Mouse (Mus musculus): ENCODE data around the gene Rab10.
"Not testable (repeated sequence)": the region's sequence is repeated elsewhere in the genome, so short reads cannot be mapped to it uniquely, and the experiment has no call there.

Gene Rab10

DNA sequence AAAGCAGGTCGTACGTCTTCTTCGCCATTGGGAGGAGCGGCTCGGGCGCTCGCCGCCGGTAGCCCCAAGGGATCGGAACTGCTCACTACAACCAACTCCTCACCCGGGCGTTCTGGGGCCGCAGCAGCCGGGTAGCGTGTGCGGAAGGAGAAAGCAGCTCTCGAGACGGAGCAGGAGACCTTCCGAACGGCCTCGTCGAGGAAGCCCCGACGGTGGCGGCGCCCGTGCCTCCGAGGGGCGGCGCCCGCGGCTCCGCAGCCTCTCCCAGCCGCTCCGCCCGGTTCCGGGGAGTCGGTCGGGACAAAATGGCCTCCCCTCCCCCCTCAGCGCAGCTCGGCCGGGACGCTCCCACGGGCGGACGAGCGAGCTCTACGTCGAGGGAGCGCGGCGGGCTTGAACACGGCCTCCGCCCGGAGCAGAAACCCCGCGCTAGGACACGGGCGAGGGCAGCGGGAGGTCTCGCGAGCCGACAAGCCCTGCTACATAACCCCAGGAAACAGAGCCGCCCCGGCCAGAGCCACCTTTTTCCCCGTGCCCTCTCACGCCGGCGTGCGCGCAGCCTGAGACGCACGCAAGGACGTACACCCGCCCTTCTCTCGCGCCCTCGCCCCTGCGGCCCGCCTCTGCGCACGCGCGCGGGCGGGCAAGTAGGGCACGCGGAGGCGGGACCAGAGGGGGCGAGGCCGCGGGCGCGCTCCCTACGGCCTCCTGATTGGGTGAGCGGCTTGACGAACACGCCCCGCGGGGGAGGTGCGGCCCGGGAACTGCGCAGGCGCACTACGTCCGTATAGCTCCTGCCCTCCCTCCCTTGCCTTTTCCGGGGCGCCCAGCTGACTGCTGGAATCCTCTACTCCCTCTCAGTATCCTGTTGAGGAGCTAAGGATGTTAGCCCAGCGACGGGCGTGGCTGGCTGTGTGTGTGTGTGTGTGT, at the start of gene Rab10:
Gene Rab10, minus strand, starts transcription at position 579 of the 930 bp plus-strand sequence.
- peak; percentile 98 to 99 for DNase-seq (ENCODE audit: low spot score in 2 of 2)

- DNase-seq (ENCODE audit: low spot score in 2 of 2): peak; percentile 66 to 73
Measured at GRCm38 (mm10) chr12:3359302-3359701, 49.5 kb upstream of the Rab10 start.

DNA sequence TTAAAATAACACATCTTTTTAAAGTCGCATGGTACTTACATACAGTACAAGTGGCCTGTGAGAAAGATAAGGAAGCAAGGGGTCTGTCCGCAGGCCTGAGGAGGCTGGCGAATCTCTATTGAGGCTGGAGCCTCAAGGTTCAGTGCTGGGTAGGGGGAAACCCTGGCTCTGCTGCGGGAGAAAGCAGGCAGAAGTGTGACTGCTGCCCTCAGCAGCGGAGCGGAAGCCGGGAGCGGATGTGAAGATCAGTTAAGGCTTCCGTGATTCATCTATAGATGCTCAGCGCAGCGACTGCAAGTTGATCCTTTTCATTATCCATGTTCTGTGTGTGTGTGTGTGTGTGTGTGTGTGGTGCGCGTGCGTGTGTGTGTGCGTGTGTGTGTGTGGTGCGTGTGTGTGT, 47.1 kb upstream of the Rab10 start:
- peak; percentile 44 to 46 for DNase-seq (ENCODE audit: low spot score in 2 of 2)

GRCm38 (mm10) chr12:3355068-3355467, 45.3 kb upstream of the Rab10 start:
- peak; percentile 23 to 25 for DNase-seq (ENCODE audit: low spot score in 2 of 2)

DNA sequence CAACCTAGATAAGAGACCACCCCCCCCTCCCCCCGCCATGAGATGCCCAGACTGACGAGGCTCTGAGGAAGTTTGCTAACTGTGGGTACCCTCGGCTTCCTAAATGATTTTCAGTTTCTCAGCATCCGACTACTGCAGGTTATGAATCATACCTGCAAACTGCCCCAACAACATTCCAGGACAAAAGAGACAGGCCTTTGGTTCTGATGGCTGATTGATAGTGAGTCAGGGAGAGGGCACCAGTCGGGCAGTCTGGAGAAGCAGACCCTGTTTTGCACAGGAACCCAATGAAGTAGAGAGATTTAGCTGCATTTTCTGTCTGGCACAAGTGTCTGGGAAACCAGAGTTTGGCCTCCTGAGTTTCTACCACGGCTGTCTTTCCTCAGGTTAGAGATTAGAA, 42.4 kb upstream of the Rab10 start:
- no peak for DNase-seq (ENCODE audit: low spot score in 2 of 2)

DNA sequence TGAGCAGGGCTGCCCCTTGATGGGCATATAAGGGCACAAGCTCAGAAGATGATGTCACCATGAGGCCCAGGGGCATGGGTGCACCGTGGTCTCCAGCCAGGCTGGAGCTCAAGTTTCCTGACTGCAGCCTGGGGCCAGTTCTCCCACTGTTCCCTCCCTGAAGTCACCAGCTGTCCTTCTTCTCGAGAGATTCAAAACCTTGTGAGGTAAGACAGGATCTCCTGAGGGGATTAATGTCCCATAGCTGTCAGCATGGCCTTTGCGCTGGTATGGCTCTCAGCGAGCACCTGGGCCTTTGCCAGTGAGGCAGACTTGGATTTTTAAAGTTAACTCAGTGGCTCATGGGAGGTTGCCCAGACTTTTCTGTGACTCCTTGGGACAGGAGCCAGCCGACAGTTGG, 40.4 kb upstream of the Rab10 start:
- no peak for DNase-seq (ENCODE audit: low spot score in 2 of 2)

- DNase-seq (ENCODE audit: low spot score in 2 of 2): peak in 1 of 2 experiments; percentile 23
Measured at GRCm38 (mm10) chr12:3349387-3349786, 39.6 kb upstream of the Rab10 start.

GRCm38 (mm10) chr12:3347682-3348081, 37.9 kb upstream of the Rab10 start:
- DNase-seq (ENCODE audit: low spot score in 2 of 2): no peak

- DNase-seq (ENCODE audit: low spot score in 2 of 2): no peak
Measured at GRCm38 (mm10) chr12:3345038-3345437, 35.3 kb upstream of the Rab10 start.

GRCm38 (mm10) chr12:3344155-3344554, 34.4 kb upstream of the Rab10 start:
- DNase-seq (ENCODE audit: low spot score in 2 of 2): no peak

DNA sequence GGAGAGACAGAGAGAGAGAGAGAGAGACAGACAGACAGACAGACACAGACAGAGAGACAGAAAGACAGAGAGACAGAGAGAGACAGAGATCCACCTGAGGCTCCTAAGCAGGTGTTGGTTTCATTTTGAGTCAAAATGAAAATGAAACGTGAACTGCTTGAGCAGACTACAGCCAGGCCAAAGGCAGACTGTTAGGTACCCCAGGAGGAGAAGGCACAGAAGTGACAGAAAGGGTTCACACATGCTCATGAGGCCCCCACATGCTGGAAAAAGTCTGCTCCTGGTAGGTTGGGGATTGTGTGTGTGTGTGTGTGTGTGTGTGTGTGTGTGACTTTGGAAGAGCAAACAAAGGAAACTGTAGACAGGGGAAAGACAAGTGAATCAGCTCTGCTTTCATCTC, 29.2 kb upstream of the Rab10 start:
- DNase-seq (ENCODE audit: low spot score in 2 of 2): peak; percentile 45 to 53

- DNase-seq (ENCODE audit: low spot score in 2 of 2): no peak
Measured at GRCm38 (mm10) chr12:3329677-3330076, 19.9 kb upstream of the Rab10 start.

GRCm38 (mm10) chr12:3325232-3325631, 15.5 kb upstream of the Rab10 start:
- DNase-seq (ENCODE audit: low spot score in 2 of 2): no peak

- DNase-seq (ENCODE audit: low spot score in 2 of 2): no peak
Measured at GRCm38 (mm10) chr12:3323241-3323640, 13.5 kb upstream of the Rab10 start.

DNA sequence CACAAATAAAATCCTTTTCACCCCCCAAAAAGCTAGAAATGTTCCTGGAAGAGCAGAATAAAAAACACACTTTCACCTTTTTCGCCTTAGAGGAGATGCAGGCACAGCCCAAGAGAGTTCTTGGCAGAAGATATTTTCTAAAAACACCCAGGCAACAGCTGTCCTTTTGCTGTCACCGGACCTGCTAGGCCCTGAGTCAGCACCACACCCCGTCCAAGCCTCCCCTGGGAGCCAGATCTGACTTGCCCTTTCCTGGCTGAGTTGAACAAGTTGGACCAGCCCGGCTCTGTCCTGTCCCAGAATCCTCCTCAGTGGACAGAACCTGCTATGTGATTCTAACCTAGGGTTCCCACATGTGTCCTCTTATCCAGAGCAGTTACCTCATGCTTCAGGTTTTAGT, 9.6 kb upstream of the Rab10 start:
- DNase-seq (ENCODE audit: low spot score in 2 of 2): no peak

DNA sequence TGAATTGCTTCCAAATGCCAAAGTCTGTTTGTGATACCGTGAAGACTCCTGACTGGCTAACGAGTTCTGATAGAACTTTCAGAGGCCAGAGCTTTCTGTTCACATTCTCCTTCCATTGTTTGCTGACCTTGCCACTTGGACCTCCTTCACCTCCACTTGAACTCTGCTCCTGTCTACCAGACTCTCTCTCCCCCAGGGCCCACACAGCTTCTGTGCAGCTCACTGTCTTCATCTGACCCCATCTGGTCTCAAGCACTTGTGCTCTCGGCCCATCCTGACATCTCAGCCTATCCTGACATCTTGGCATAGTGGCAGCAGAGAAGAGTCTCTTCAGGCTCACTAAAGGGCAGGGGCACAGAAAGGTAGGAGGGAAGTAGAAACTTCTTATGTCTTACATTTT, 7.2 kb upstream of the Rab10 start:
- DNase-seq (ENCODE audit: low spot score in 2 of 2): no peak

- DNase-seq (ENCODE audit: low spot score in 2 of 2): no peak
Measured at GRCm38 (mm10) chr12:3316083-3316482, 6.3 kb upstream of the Rab10 start.

DNA sequence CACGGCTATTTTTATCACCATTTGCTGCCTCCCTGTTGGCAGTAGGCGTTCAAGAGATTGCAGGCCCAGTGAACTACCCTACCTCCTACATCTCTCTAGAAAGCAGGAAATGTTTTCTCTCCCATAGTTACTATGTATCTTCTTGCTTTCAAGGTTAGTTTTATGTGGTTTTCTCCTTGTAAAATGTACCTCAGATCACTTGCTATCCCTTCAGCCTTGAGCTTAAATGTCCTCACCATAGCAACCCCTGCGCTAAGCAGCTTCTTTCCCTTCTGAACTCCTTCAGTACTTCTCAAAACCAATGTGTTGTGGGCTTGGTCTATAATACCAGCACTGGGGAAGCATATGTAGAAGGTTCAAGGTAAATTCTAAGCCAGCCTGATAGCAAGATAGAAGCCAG, 3.1 kb upstream of the Rab10 start:
- DNase-seq (ENCODE audit: low spot score in 2 of 2): no peak

DNA sequence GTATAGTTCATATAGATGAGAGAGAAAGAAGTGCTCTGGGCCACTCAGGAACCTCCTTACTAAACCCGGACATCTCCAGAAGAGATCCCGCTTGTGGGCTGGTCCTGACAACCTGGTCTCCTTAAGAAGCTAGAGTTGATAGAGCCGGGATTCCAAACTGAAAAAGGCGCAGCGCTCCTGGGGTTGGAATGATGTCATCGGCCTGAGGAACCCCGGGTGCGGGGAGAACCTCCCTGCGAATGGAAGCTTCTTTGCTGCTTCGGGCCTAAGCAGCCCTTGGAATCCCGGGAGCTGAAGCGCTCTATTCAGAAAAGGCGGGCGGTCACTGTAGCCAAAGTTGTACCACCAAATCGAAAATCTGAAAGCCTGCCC, 538 bp upstream of the Rab10 start:
- no peak for DNase-seq (ENCODE audit: low spot score in 2 of 2)

DNA sequence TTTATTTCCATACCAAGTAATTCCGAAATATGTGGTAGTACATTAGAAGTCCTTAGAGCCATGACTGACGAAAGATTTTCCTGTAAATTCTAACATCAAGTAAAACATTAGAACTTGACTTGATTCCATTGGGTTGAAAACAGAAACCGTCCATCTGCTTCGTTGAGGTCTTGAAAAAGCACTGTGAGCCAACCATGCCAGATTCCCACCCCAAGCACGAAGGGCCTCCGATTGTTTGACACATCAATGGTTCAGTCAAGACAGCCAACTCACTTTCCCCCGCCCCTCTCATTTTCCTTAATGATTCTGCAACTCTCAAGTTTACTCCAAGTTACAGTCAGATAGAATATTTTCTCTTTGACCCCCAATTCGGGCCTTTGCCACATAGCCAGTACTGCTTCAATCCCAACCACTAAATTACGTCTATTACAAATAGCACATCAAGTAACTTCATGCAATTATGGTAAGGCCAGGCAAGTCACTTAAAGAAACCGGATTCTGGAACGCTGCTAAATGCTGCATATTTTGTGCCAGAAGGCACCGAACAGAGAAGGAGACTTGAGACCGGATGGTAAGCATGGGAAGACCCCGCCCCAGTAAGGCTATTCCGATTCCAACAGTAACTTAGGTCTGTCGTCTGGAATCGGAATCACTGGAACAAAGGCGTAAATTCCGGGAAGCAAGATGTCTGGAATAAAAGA, 1.1 kb downstream of the Rab10 start:
- peak in 1 of 2 experiments; percentile 34 for DNase-seq (ENCODE audit: low spot score in 2 of 2)

DNA sequence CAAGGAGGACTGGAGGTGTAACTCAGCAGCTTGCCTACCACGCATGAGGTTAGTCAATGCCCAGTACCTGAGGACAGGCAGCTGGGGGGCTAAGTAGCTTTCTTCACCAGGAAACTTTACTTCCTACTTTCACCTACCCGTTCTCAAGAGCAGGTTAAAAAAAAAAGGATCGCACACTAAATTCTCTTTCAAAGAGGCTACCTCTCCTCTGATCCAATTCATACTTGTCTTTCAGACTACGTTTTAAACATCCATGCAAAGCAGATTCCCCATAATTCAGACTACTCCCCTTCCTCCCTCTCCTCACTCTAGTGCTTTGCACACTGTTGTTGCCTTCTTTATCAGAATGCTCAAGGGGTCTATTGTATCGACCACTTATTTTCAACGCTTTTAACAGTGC, 2.2 kb downstream of the Rab10 start:
- DNase-seq (ENCODE audit: low spot score in 2 of 2): no peak

GRCm38 (mm10) chr12:3305238-3305637, 4.5 kb downstream of the Rab10 start:
- DNase-seq (ENCODE audit: low spot score in 2 of 2): no peak

GRCm38 (mm10) chr12:3297622-3298021, 12.1 kb downstream of the Rab10 start:
- not testable (repeated sequence) for DNase-seq (ENCODE audit: low spot score in 2 of 2)

Measured in spleen, postnatal 36 days (tissue).